Mouse (Mus musculus): Measurements from ENCODE around the gene Olfr26.
"Not testable (repeated sequence)": the region's sequence is repeated elsewhere in the genome, so short reads cannot be mapped to it uniquely, and the experiment has no call there.

The Olfr26 gene

GRCm38 (mm10) chr9:38854760-38855159 lies at the start of gene Olfr26:
Olfr26 (plus strand) TSS chr9:38855060.
- no peak for DNase-seq

GRCm38 (mm10) chr9:38805696-38806095 lies 49.2 kb upstream of the Olfr26 start:
- no peak for DNase-seq

- no peak for DNase-seq
These were observed 40.5 kb upstream of the Olfr26 start, which contains the start of gene Olfr922 for GRCm38 (mm10) chr9:38814314-38814713. Olfr922 (plus strand) TSS chr9:38814614.

GRCm38 (mm10) chr9:38815458-38815986 lies 39.3 kb upstream of the Olfr26 start:
- DNase-seq = no peak

GRCm38 (mm10) chr9:38826245-38826644 lies 28.6 kb upstream of the Olfr26 start, which contains the start of gene Olfr923:
Olfr923 (plus strand) TSS chr9:38826545.
- no peak for DNase-seq

- no peak for DNase-seq
These were observed 21.8 kb upstream of the Olfr26 start for GRCm38 (mm10) chr9:38833027-38833426.

- no peak for DNase-seq
These were observed 10.7 kb upstream of the Olfr26 start, which contains the start of gene Olfr924 for GRCm38 (mm10) chr9:38844149-38844548. Olfr924 (plus strand) TSS chr9:38844449.

- DNase-seq = not testable (repeated sequence)
These were observed 20.0 kb downstream of the Olfr26 start for GRCm38 (mm10) chr9:38874880-38875279.

- DNase-seq = no peak
These were observed 22.0 kb downstream of the Olfr26 start, which contains the start of gene Olfr926 for GRCm38 (mm10) chr9:38876826-38877225. Olfr926 (plus strand) TSS chr9:38877126.

Measured in thymus, adult 18-20 months (tissue).